Mouse (Mus musculus) common myeloid progenitor, adult 5-6 weeks (primary cell): Measurements from ENCODE around the gene Hcar1. TPM values are rescaled to one million over a fixed set of nuclear protein-coding genes. Genes with fewer than 3 reads are reported as not detected.

ENCODE experiments used
- ATAC-seq: replicated peaks from 2 replicates; pipeline ENCODE4 v1.8.0; 2016; ENCODE audit warnings: low read depth, mild to moderate bottlenecking, moderate TSS enrichment, inconsistent platforms; ENCODE audit not compliant: poor library complexity, severe bottlenecking
- total RNA-seq: library from RNA; stranded (forward); fragments of 200-1000, 187-1606 nt; gene quantifications from 2 replicates; pipeline ENCODE4 v1.2.3, GENCODE M21; 2017

Hcar1 gene
- not detected in 2 replicates for total RNA-seq

DNA sequence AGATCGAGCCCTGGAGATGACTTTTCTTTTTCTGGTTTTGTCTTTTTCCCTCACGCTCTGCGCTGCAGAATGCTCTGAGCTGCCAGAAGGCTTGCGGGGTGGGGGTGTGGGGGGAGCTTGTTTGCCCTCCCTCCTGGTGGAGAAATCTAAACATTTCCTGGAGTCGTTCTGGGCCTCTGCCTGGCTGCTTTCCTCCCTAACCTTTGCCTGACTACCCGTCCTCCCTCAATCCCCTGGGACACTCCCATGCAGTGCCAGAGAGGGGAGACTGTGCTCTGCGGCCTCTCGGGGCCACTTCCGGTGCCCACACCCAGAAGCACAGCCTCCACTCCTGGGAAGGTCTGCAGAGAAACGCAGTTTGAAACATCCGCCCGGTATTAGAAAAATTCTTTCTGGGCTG is at the start of gene Hcar1:
TSS of gene Hcar1 (minus strand) at position 93 of the 400 bp plus-strand sequence.
- ATAC-seq, result no peak

DNA sequence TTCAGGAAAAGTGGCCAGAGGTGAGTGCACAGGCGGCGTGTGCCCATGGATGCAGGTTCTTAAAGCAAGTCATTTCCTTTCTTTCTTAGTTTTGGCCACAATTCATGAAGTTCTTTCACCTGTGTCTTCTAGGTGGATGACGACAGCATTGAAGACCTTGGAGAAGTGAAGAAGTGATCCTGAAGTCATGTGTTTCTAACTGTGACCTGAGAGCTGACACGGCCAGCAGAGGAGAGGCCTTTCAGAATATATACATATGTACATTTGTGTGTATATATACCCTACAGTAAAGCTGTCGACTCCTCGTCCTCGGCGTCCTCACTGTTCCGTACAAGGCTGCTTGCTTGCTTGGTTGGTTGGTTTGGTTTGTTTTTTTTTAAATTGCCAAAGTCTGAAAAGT is 47.3 kb upstream of the Hcar1 start, which contains the start of gene Gm43518:
TSS of gene Gm43518 (plus strand) at position 301 of the 400 bp plus-strand sequence.
- no peak for ATAC-seq

DNA sequence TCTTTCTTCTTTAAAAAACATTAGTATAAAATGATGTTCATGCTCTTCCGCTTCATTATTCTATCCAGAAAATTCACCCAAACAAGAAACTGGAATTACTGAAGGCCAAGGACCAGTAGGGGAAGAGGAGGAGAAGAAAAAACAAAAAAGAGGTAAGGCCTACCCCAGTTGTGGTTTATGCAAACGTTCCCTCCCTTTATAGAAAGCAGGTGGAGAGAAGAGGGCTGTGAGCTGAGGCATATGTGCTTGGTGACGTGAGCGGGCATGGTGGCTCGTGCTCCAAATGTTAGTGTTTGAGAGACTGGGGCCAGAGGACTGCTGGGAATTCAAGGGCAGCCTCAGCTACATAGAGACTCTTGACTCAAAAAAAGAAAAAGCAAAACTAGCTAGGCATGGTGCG is 42.3 kb upstream of the Hcar1 start:
- ATAC-seq, result no peak

DNA sequence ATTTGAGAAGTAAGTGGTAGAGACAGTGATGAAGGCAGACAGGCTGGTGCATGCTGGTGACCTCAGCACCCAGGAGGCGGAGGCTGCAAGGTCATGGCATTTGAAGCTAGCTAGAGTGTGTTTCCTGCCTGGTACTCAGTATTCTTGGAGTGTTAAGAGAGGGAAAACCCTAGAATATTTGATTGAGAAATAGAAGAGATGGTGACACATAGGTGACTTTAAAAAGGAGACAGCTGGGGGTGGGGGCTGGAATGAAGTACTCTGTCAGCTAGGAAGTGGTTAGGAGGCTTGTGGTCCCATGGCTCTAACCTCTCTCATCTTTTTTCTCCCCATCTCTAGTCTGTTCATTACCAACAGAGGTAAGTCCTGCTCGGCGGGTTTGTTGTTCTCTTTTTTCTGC is 35.0 kb upstream of the Hcar1 start:
- ATAC-seq, result peak; percentile 60; the same call in 1 of the 2 replicates

DNA sequence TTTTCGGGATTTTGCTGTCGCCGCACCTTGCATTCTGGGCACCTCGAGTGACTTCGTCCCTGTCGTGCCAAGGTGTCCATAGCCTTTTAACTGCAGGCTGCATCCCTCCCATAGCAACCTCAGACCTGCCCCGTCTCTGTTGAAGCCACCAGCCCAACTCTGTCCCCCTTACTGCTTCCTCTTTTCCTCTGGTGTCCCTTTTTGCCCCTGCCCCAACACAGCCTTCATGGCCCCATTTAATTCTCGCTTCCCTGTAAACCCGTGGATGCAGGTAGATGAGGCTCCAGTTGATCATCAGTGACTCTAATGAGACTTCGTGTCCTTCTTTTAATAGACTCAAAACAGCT is 27.8 kb upstream of the Hcar1 start:
- ATAC-seq, result 0 out of 2 replicates have a peak, but pooled peaks have one; percentile 20

DNA sequence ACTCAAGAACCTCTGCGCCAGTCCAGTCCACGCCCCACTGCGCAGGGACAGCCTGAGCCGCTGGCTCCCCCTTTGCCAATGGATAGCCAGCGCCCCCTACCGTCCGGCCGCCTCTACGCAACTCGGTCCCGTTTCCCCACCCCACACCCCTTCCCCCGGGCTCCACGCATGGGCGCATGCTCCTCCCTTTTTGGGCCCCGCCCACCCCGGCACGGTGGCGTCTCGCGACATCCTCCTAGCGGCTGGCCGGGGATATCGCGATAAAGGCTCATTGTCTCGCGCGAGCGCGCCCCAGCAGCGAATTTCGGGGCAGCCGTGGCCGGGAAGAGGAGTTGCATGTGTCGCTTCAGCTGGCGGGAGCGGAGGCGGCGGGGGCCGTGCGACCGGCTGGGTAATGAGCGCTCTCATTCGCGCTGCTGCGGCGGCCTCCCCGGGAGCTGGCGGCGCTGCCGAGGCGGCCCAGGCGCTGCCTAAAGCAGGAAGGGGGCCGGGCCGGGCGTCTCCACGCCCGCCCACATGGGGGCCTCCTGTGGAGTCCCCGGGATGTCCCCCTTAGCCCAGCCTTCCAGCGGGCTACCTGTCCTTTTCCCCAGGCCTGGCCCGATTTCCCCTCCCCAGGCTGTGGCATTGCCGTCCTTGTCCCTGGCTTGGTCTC is 27.3 kb upstream of the Hcar1 start, which contains the start of gene Denr:
TSS of gene Denr (plus strand) at position 200 of the 655 bp plus-strand sequence.
- ATAC-seq, result peak; percentile 93

DNA sequence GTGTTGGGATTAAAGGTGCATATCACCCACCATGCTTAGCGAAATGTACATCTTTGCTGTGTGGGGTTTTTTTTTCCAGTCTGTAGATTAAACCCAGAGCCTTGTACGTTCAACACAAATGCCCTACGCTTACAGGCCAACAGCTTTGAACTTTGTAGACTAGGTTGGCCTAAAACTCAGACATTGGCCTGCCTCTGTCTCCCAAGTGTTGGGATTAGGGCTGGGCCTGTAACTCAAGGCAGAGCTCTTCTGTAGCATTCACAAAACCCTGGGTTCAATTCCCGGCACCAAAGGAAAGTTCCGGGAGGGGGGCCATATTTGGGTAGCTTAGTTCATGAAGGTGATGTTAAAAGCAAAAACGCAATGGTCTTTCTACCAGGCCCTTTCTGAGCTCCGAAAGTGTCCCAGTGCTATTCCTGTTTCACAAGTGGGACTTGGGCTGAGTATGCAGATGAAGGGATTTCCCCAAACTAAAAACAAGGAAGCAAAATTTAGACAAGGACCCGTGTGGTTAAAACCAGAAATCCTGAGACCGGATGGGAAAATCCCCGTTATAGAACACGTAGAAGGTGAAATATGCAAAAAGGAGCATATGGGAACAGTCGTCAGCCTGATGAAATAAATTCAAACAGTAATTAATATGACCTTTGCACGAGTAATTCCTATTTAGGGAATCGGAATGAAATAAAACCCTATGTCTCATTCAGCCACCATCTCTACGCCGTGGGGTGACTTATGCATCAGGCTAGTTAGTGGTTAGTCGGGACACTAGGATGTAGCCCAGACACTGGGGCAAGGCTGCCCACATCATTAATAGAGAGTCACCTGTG is 26.5 kb upstream of the Hcar1 start:
- no peak for ATAC-seq

DNA sequence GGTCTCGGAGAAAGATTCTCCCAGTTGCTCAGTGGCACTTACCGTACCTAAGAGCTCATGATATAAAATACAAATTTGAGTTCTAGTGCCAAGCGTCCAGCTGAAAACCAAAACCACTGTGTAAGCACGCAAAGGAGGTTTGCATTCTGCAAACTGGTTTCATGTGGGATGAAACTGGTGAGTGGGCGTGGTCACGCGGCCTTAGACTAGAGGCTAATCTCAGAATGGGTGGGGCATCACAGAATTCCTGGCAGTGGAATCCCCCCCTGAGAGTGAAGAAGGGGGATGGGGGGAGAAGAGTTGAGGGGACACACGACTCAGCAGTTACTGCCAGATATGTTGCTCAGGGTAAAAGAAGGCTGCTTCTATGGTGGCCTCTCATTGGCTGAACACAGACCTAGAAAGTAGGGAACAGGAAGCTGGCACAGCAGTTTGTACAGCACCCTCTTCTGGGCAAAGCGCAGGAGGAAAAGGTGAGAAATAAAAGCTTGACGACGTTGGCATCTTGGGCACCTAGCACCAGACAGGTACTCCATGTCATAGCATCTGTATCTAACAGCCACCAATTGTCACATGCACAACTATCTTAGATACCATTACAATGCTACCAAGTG is 24.3 kb upstream of the Hcar1 start:
- ATAC-seq, result no peak

DNA sequence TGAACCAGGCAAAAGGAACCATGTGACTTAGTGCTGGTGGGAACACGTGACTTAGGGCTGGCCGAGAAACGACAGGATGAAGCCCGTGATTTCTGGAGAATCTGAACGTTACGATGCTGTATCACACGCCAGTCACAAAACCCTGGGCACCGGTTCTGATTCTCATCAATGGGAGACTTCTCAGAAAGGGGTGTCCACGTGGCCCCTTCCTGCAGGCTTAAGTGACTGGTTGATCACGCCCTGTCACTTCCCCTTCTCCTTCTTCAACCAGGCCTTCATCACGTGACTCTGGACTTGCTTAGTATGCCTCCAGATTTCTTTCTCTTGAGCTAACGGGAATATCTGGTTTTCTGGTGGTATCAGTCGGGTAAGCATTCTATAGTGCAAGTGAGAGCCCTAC is 17.5 kb upstream of the Hcar1 start:
- peak; percentile 75 for ATAC-seq

DNA sequence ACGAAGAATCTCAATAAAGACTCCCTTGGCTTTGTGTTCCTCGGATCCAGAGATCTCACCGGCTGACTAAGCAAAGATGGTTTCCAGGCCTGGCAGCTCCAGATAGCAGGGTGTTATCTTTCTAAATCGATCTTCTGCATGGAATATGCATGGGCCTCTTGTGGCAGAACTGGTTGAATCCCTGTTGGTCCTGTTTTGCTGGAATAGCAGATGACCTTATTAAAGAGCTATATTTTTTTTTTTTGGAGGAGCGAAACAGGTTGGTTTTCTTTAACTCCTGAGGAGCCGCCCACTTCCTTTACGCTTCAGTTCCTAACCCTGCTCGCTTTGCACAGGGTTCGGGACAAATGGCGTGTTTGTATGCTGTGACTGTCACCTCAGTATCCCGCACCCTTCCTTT is 16.6 kb upstream of the Hcar1 start:
- no peak for ATAC-seq

DNA sequence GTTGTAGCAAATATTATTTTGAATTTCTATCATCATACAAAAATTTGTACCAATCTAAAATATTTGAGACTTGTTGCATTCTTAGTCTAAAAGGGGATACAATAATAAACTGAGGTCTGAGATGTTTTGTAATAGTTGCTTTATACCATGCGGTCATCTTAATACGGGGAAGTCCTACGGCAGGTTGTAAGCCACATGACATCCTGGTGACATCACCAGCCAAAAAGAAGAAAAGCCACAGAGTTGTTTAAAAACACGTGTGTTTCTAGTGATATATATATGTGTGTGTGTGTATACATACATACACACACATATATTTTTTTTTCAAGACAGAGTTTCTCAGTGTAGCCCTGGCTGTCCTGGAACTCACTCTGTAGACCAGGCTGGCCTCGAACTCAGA is 13.7 kb upstream of the Hcar1 start:
- ATAC-seq, result no peak

DNA sequence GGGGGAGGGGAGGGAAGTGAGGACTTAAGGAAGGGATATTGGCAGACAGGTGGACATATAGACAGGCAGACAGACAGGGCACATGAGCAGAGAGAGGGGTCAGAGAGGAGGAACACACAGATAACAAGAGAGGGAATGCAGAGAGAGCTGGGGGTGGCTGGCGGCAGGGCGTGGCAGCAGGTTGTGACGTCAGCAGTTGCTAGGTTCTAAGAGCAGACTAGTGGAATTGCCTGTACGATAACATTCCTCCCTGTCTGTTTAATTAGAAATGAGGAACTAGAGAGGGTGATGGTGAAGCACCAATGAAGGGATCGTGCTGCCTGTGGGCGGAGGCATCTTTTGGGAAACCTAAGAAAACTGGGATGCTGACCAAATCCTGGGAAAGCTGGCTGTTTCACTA is 11.8 kb upstream of the Hcar1 start:
- peak; percentile 94 for ATAC-seq

DNA sequence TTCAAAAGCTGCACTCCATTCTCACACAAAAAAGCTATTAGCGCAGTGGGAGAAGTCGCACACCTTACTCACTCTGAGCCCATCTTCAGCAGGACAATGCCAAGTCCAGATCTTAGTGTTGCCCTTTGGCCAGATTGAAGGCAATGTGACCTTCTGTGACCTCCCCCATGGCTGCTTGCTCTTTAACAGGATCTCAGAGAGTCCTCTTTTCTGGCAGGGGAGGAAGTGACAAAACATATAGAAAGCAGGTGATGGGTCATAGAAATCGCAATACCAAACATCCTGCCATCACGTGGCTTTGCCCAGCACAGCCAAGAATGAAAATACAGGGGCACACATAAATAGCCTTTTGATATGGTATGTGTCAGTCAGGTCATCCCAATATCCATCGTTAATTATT is 11.2 kb upstream of the Hcar1 start:
- ATAC-seq, result no peak

DNA sequence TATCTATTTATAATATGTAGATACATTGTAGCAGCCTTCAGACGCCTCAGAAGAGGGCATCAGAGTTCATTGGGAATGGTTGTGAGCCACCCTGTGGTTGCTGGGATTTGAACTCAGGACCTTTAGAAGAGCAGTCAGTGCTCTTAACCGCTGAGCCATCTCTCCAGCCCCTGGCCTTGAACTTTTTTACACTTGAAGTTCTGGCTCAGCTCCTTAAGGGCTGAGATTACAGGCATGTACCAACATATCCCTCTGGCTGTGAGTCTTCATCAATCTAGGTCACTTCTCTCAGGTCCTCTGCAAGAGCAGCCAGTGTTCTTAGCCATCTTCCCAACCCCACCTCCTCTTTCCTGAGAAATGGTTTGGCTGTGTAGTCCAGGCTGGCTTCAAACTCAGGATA is 10.5 kb upstream of the Hcar1 start:
- ATAC-seq, result no peak

DNA sequence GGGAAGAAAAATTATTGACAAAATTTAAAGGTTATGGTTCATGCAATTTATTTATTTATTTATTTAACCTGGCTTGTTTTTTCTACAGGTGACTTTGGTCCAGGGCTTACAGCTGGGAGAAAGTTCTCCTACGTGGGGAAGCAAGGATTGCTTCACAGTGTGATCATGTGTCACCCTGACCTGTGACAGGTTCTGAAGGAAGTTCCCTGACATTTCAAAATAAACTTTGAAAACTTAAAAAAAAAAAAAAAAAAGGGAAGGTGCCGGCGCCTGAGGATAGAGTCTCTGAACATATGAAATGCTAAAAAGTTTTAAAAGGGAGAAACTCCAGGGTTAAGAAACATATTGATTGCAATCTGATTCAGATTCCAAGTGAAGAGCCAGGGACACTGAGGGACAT is 6.5 kb upstream of the Hcar1 start:
- ATAC-seq, result 0 out of 2 replicates have a peak, but pooled peaks have one; percentile 39

DNA sequence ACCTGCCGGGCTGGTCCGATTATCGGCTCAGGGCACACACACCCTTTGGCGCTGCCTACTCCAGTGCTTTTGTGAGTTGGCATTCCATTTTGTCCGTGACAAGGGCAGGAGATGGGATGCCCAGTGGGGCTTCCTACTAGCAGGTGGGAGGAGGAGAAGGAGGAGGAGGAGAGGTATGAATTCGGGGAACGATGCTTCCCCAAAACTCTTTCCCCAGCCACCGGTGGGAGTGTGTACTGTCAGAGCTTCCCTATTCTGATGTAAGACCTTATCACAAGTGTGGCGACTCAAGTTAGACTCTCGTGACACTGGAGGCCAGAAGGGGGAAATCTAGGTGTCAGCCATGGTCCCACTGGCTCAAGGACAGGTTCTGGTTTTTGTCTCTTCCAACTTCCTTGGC is 4.5 kb upstream of the Hcar1 start:
- peak; percentile 52; the same call in 1 of the 2 replicates for ATAC-seq

DNA sequence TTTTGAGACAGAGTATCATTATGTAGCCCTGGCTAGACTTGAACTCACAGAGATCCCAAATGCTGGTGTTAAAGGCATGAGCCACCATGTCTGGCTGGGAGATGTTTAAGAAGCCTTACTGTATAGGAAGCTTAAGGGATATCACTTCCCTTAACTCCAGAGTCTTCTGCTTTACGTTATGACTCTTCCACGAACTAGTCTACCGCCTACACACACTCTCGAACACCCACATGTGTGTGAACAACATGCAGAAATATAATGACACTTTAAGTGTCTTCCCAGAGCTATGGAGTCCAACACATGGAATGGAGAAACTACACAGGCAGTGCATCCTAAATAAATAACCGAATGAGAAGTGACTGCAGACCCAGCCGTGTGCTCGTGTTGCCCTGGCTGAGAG is 4.1 kb upstream of the Hcar1 start:
- ATAC-seq, result no peak

DNA sequence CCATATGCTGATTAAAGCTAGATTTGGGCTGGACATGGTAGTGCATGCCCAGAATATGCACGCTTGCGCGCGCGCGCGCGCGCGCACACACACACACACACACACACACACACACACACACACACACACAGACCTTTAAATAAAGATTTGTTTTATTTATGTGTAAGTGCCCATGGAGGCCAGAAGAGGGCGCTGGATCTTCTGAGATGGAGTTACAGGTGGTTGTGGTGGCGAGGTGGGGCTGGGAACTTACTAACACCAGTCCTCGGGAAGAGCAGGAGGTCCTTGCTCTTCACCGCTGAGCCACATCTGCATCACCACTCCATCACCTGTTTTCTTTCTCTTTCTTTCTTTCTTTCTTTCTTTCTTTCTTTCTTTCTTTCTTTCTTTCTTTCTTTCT is 958 bp upstream of the Hcar1 start:
- no peak for ATAC-seq

DNA sequence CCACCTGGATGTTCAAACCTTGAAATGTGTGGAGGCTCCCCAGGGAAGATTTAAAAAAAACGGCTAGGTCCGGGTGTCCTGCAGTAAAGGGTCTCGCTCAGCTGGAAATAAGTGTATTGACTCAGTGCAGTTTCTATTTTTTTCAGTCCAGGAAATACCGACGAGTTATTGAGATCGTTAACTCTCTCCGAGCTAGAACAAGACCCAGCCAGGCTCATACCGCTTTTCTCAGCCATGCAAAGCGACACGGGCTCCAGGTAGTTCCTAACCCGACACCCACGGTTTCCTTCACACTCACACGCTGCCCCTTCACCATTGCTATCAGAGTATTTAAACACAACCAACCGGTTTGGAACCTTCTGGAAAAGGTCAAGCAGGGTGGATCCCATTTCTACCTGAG is 1.8 kb downstream of the Hcar1 start:
- ATAC-seq, result no peak

DNA sequence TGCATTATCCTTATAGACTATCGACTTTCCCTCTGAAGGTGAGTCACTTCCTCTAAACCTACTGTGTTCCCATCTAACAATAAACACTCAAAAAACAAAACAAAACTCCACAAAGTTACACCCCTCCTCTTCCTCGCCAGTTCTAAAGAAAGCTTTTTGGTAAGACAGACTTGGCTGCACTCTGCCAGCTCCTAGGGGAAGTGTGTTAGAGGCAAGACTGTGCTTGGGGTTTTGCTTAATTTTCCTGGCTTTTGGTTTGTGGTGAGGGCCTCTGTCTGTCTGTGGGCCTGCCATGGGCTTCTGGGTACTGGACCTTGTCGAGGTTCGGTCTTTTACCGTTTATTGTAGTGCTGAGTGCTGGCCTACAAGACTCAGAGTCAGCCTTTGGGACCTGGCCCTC is 5.6 kb downstream of the Hcar1 start:
- ATAC-seq, result 0 out of 2 replicates have a peak, but pooled peaks have one; percentile 52

DNA sequence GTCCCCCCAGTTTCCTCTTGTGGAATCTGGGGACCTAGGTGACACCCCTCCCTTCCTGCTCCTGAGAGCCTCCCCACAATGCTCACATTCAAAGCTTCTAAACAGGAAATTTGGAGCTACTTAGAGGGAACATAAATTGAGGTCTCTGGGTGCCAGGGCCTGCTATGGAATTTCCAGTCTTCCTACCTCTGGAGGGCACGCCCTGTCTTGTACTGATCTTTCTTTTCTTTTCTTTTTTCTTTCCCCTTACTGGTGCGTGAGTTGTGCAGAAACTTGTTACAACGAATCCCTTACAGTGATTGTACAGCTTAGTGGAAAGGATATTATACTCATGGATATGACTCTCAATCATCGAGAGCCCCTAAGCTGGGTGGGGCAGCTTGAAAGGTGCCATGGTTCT is 10.2 kb downstream of the Hcar1 start:
- no peak for ATAC-seq
